Comparison of ENCODE assay signal across 37 mouse cellular contexts in the genomic region with DNA sequence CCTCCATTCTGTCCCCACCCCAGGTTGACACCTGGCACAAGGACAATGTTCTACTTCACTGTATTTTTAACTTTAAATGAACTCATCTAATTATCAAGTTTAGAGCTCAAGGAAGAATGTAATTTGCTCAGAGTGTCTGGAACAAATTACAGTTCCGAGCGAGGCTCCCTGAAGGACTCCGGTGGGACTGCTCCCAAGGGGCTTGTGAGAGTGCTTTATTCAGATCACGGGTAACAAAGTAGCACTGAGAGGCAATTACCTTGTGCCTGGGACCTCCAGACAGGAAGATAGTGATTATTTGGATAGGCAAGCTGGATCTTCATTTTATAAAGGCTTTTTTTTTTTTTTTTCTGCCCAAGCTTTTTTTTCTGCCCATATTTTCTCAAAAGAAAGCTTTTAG. TPM values are rescaled to one million over a fixed set of nuclear protein-coding genes. Genes with fewer than 3 reads are reported as not detected.
DNase-seq lines count a peak whose midpoint lies in the region; ATAC-seq and TF ChIP-seq lines count a peak whose summit lies in the region.
"Had no signal": no experiment of that assay in that cellular context is flagged by ENCODE, and none has a peak within 500 bp of the region (broad histone marks: within the 10 kb centered on the region; RNA-seq: fewer than 3 reads in every experiment).

No protein-coding gene starts in this region.

- no peak for ATAC-seq in midbrain, embryonic 14.5 days (ENCODE audit: low FRiP score, low TSS enrichment)
- ATAC-seq in midbrain, embryonic 15.5 days (replicated peaks) = no peak
- ATAC-seq: CD4-positive, CD25-positive, alpha-beta regulatory T cell, adult 4 months; forebrain, embryonic 14.5 days; forebrain, postnatal 0 days had no signal

- 64% methylated on average over 4 of the region's 4 CpGs for WGBS in heart, adult 2 months
- WGBS in midbrain, embryonic 14.5 days = 76% methylated on average over 4 of the region's 4 CpGs
- WGBS in midbrain, embryonic 15.5 days = 68% methylated on average over 4 of the region's 4 CpGs
- WGBS in olfactory bulb, adult 2 months = 28% methylated on average over 4 of the region's 4 CpGs

- intact Hi-C loops in heart, adult 2 months (cut with DNase I) = no loop called here

- H3K27me3 ChIP-seq in heart, adult 2 months (ENCODE audit: control insufficient read depth, insufficient read depth, low read length) = no peaks in the 10 kb centered on the region
- no peaks in the 10 kb centered on the region for H3K27me3 ChIP-seq in midbrain, embryonic 14.5 days (ENCODE audit: control insufficient read depth, insufficient read depth, low read length)
- H3K27me3 ChIP-seq in midbrain, embryonic 15.5 days (replicated peaks) = no peaks in the 10 kb centered on the region
- H3K27me3 ChIP-seq: embryonic facial prominence, embryonic 15.5 days; heart, embryonic 13.5 days; hindbrain, embryonic 12.5 days; hindbrain, embryonic 15.5 days had no signal

- no peak overlapping the region for H3K4me3 ChIP-seq in heart, adult 2 months
- no peak overlapping the region for H3K4me3 ChIP-seq in midbrain, embryonic 14.5 days (replicated peaks; ENCODE audit: low read depth, low read length)
- H3K4me3 ChIP-seq in midbrain, embryonic 15.5 days = no peak overlapping the region
- no peak overlapping the region for H3K4me3 ChIP-seq in olfactory bulb, adult 2 months (ENCODE audit: insufficient read depth, low read depth, low read length)
- H3K4me3 ChIP-seq in layer of hippocampus, adult 2 months = no peak overlapping the region
- H3K4me3 ChIP-seq: embryonic facial prominence, embryonic 15.5 days; gastrocnemius, adult 2 months; heart, embryonic 10.5 days; heart, embryonic 13.5 days; hindbrain, embryonic 12.5 days; hindbrain, embryonic 15.5 days had no signal

- no peak for TF ChIP-seq CTCF in heart, adult 2 months (IDR thresholded peaks at IDR 0.05)
- TF ChIP-seq CTCF in olfactory bulb, adult 2 months (IDR thresholded peaks at IDR 0.05; ENCODE audit: insufficient read depth, low read depth, low read length) = no peak
- no peak for TF ChIP-seq CTCF in layer of hippocampus, adult 2 months (conservative IDR thresholded peaks at IDR 0.05)

- peak; percentile 49 for DNase-seq in heart, adult 11 months
- DNase-seq in heart, adult 2 months = no peak
- peak; percentile 24 for DNase-seq in midbrain, embryonic 14.5 days
- peak; percentile 12 for DNase-seq in testis, postnatal 14 days (ENCODE audit: low spot score)
- no peak for DNase-seq in testis, postnatal 10 days (ENCODE audit: low spot score)
- DNase-seq in layer of hippocampus, adult 2 months (ENCODE audit: low spot score in 2 of 2) = no peak
- DNase-seq: adrenal gland, adult 2 months; adrenal gland, postnatal 14 days; cerebellum, adult 11 months; cerebellum, adult 8-10 months; cerebellum, postnatal 10 days; cerebellum, postnatal 36 days; embryo, embryonic 11 days; forebrain, postnatal 0 days; gastrocnemius, adult 2 months; gastrocnemius, postnatal 14 days; heart, adult 18-20 months; heart, postnatal 14 days; heart, postnatal 4 days had no signal

- H3K79me2 ChIP-seq in heart, adult 2 months (replicated peaks; ENCODE audit: control insufficient read depth, insufficient read depth, low read length) = no peaks in the 10 kb centered on the region

- no peaks in the 10 kb centered on the region for H3K9me3 ChIP-seq in midbrain, embryonic 14.5 days (ENCODE audit: control insufficient read depth, low read length)
- H3K9me3 ChIP-seq in midbrain, embryonic 15.5 days = no peaks in the 10 kb centered on the region
- H3K9me3 ChIP-seq: embryonic facial prominence, embryonic 15.5 days; heart, embryonic 10.5 days; heart, embryonic 13.5 days; hindbrain, embryonic 12.5 days; hindbrain, embryonic 15.5 days had no signal

- H3K36me3 ChIP-seq in heart, adult 2 months (ENCODE audit: control insufficient read depth, insufficient read depth, low read length) = no peaks in the 10 kb centered on the region
- H3K36me3 ChIP-seq in midbrain, embryonic 14.5 days (ENCODE audit: control insufficient read depth, insufficient read depth, low read length) = no peaks in the 10 kb centered on the region
- H3K36me3 ChIP-seq in midbrain, embryonic 15.5 days (replicated peaks) = no peaks in the 10 kb centered on the region
- H3K36me3 ChIP-seq: embryonic facial prominence, embryonic 15.5 days; heart, embryonic 10.5 days; heart, embryonic 13.5 days; hindbrain, embryonic 12.5 days; hindbrain, embryonic 15.5 days had no signal

- no peak for TF ChIP-seq POLR2A in heart, adult 2 months (IDR thresholded peaks at IDR 0.05; ENCODE audit: insufficient read depth, low read depth, low read length)
- no peak for TF ChIP-seq POLR2A in olfactory bulb, adult 2 months (IDR thresholded peaks at IDR 0.05; ENCODE audit: insufficient read depth, low read depth, low read length)

- H3K27ac ChIP-seq in heart, adult 2 months = no peak overlapping the region
- no peak overlapping the region for H3K27ac ChIP-seq in midbrain, embryonic 14.5 days (replicated peaks; ENCODE audit: low read depth, low read length)
- no peak overlapping the region for H3K27ac ChIP-seq in midbrain, embryonic 15.5 days
- peak overlapping the region; percentile 82 for H3K27ac ChIP-seq in olfactory bulb, adult 2 months (ENCODE audit: insufficient read depth, low read depth, low read length)
- H3K27ac ChIP-seq in layer of hippocampus, adult 2 months = no peak overlapping the region
- H3K27ac ChIP-seq: embryonic facial prominence, embryonic 15.5 days; gastrocnemius, adult 2 months; heart, embryonic 10.5 days; heart, embryonic 13.5 days; hindbrain, embryonic 12.5 days; hindbrain, embryonic 15.5 days had no signal

- H3K4me1 ChIP-seq in heart, adult 2 months (ENCODE audit: control insufficient read depth, insufficient read depth, low read length) = no peaks in the 10 kb centered on the region
- no peaks in the 10 kb centered on the region for H3K4me1 ChIP-seq in midbrain, embryonic 14.5 days (ENCODE audit: control insufficient read depth, insufficient read depth, low read length)
- H3K4me1 ChIP-seq in midbrain, embryonic 15.5 days = no peaks in the 10 kb centered on the region
- H3K4me1 ChIP-seq in olfactory bulb, adult 2 months (ENCODE audit: control insufficient read depth, insufficient read depth, low read length) = peaks cover 6% of the 10 kb centered on the region
- H3K4me1 ChIP-seq: embryonic facial prominence, embryonic 15.5 days; heart, embryonic 10.5 days; heart, embryonic 13.5 days; hindbrain, embryonic 12.5 days; hindbrain, embryonic 15.5 days had no signal

- H3K9ac ChIP-seq in heart, adult 2 months (ENCODE audit: low read depth, low read length) = no peak overlapping the region
- no peak overlapping the region for H3K9ac ChIP-seq in midbrain, embryonic 14.5 days (replicated peaks; ENCODE audit: low read length)
- no peak overlapping the region for H3K9ac ChIP-seq in midbrain, embryonic 15.5 days
- H3K9ac ChIP-seq: embryonic facial prominence, embryonic 15.5 days; forebrain, postnatal 0 days; heart, embryonic 13.5 days; hindbrain, embryonic 12.5 days; hindbrain, embryonic 15.5 days had no signal

- TF ChIP-seq EP300 in heart, adult 2 months (IDR thresholded peaks at IDR 0.05; ENCODE audit: insufficient read depth, low read depth, low read length) = no peak

- H3K4me2 ChIP-seq in midbrain, embryonic 14.5 days (ENCODE audit: low read length) = no peak overlapping the region
- H3K4me2 ChIP-seq in midbrain, embryonic 15.5 days = no peak overlapping the region
- H3K4me2 ChIP-seq: embryonic facial prominence, embryonic 15.5 days; heart, embryonic 13.5 days; hindbrain, embryonic 12.5 days; hindbrain, embryonic 15.5 days had no signal

RNA-seq across cellular contexts. Expression of gene Gm10985, which starts 2.8 kb away (rescaled TPM):
- total RNA-seq in heart, adult 2 months (2021) = not detected
- polyA plus RNA-seq in heart, adult 2 months (2012; rRNA removed) = not detected in 2 replicates
- not detected in 2 replicates for polyA plus RNA-seq in midbrain, embryonic 14.5 days (2014; fragmentation: Nextera tagmentation; extraction: Ambion mirVana)
- not detected in 2 replicates for polyA plus RNA-seq in midbrain, embryonic 15.5 days (2015; fragmentation: Nextera tagmentation; extraction: Ambion mirVana)
- polyA plus RNA-seq in olfactory bulb, adult 2 months (2012; ENCODE audit: insufficient read depth, insufficient read length, low replicate concordance, missing spikeins) = not detected in 2 replicates
- not detected for total RNA-seq in layer of hippocampus, adult 2 months (2021)
- total RNA-seq: adrenal gland, adult 2 months; adrenal gland, postnatal 14 days; adrenal gland, postnatal 4 days; forebrain, postnatal 0 days; gastrocnemius, adult 2 months; gastrocnemius, postnatal 14 days; gastrocnemius, postnatal 4 days; heart, adult 18-20 months; heart, postnatal 14 days; heart, postnatal 4 days; MEL had no signal
- polyA plus RNA-seq: adrenal gland, adult 2 months; C2C12; CD4-positive, CD25-positive, alpha-beta regulatory T cell, adult 4 months; cortical plate, adult 2 months; embryonic facial prominence, embryonic 11.5 days; embryonic facial prominence, embryonic 15.5 days; forebrain, embryonic 11.5 days; forebrain, embryonic 14.5 days; forebrain, postnatal 0 days; frontal cortex, adult 2 months; heart, embryonic 10.5 days; heart, embryonic 13.5 days; heart, embryonic 16.5 days; hindbrain, embryonic 12.5 days; hindbrain, embryonic 15.5 days had no signal

RNA-seq across cellular contexts. Expression of gene Ufm1, which starts 15.9 kb away (rescaled TPM):
- 10 to 100 TPM; 47.9 to 53.9 TPM for total RNA-seq in heart, adult 2 months (2021)
- 9.6 and 18.9 TPM in 2 replicates for polyA plus RNA-seq in heart, adult 2 months (2012; rRNA removed)
- 75.5 and 90.7 TPM in 2 replicates for polyA plus RNA-seq in midbrain, embryonic 14.5 days (2014; fragmentation: Nextera tagmentation; extraction: Ambion mirVana)
- polyA plus RNA-seq in midbrain, embryonic 15.5 days (2015; fragmentation: Nextera tagmentation; extraction: Ambion mirVana) = 84.8 and 87.2 TPM in 2 replicates
- not detected in 2 replicates for polyA plus RNA-seq in olfactory bulb, adult 2 months (2012; ENCODE audit: insufficient read depth, insufficient read length, low replicate concordance, missing spikeins)
- 10 to 100 TPM; 79.2 to 79.6 TPM for total RNA-seq in layer of hippocampus, adult 2 months (2021)

Comparison
In these comparisons a context has a peak if more than half of its experiments do, and no peak if none do; other contexts are left out.
1. DNase-seq: peak in heart, adult 11 months (single experiment), midbrain, embryonic 14.5 days (single experiment) and testis, postnatal 14 days (single experiment); none in heart, adult 2 months (0 of 2), testis, postnatal 10 days (single experiment) and layer of hippocampus, adult 2 months (0 of 2).